In genomic region chr17:27154256-27154655, GRCm38 (mm10) we compare ENCODE assay signal across 11 mouse cellular contexts. TPM values are rescaled to one million over a fixed set of nuclear protein-coding genes. Genes with fewer than 3 reads are reported as not detected.
DNase-seq lines count a peak whose midpoint lies in the region; ATAC-seq and TF ChIP-seq lines count a peak whose summit lies in the region.
"Had no signal": no experiment of that assay in that cellular context is flagged by ENCODE, and none has a peak within 500 bp of the region (broad histone marks: within the 10 kb centered on the region; RNA-seq: fewer than 3 reads in every experiment).

No protein-coding gene starts in this region.

- no peaks in the 10 kb centered on the region for H3K9me3 ChIP-seq in liver, embryonic 14.5 days (ENCODE audit: control insufficient read depth, low read length)
- H3K9me3 ChIP-seq in intestine, embryonic 15.5 days = no peaks in the 10 kb centered on the region
- H3K9me3 ChIP-seq in neural tube, embryonic 15.5 days (replicated peaks) = no peaks in the 10 kb centered on the region

- TF ChIP-seq CTCF in layer of hippocampus, adult 2 months (conservative IDR thresholded peaks at IDR 0.05) = no peak
- TF ChIP-seq CTCF in liver, embryonic 14.5 days (IDR thresholded peaks at IDR 0.05; ENCODE audit: low read depth) = no peak

- H3K4me3 ChIP-seq in layer of hippocampus, adult 2 months = no peak overlapping the region
- no peak overlapping the region for H3K4me3 ChIP-seq in liver, embryonic 14.5 days (ENCODE audit: insufficient read depth in 1 of 2, low read depth in 2 of 2, low read length in 2 of 2)
- H3K4me3 ChIP-seq in intestine, embryonic 15.5 days (replicated peaks) = no peak overlapping the region
- H3K4me3 ChIP-seq in neural tube, embryonic 15.5 days (replicated peaks) = no peak overlapping the region

- H3K27me3 ChIP-seq in liver, embryonic 14.5 days (ENCODE audit: control insufficient read depth, insufficient read depth, low read length) = no peaks in the 10 kb centered on the region
- no peaks in the 10 kb centered on the region for H3K27me3 ChIP-seq in intestine, embryonic 15.5 days (replicated peaks)
- H3K27me3 ChIP-seq in neural tube, embryonic 15.5 days (replicated peaks) = no peaks in the 10 kb centered on the region

- WGBS in liver, embryonic 14.5 days (ENCODE audit: insufficient replicate concordance) = 89% methylated on average over 14 of the region's 14 CpGs
- WGBS in intestine, embryonic 15.5 days = 85% methylated on average over 14 of the region's 14 CpGs
- WGBS in neural tube, embryonic 15.5 days = 82% methylated on average over 14 of the region's 14 CpGs

- H3K27ac ChIP-seq in layer of hippocampus, adult 2 months = peak overlapping the region; percentile 82
- peak overlapping the region; percentile 92; the same call in 1 of the 2 replicates for H3K27ac ChIP-seq in liver, embryonic 14.5 days
- no peak overlapping the region for H3K27ac ChIP-seq in intestine, embryonic 15.5 days
- no peak overlapping the region; the same call in 1 of the 2 replicates for H3K27ac ChIP-seq in neural tube, embryonic 15.5 days (replicated peaks)

- no peak for ATAC-seq in liver, embryonic 14.5 days (ENCODE audit: insufficient read depth)
- ATAC-seq in intestine, embryonic 15.5 days = no peak
- no peak for ATAC-seq in neural tube, embryonic 15.5 days (ENCODE audit: low FRiP score)

- no peaks in the 10 kb centered on the region for H3K36me3 ChIP-seq in liver, embryonic 14.5 days (replicated peaks; ENCODE audit: control insufficient read depth, insufficient read depth, low read depth)
- no peaks in the 10 kb centered on the region for H3K36me3 ChIP-seq in intestine, embryonic 15.5 days
- no peaks in the 10 kb centered on the region for H3K36me3 ChIP-seq in neural tube, embryonic 15.5 days
- H3K36me3 ChIP-seq: G1E had no signal

- no peak overlapping the region; the same call in 1 of the 2 replicates for H3K9ac ChIP-seq in liver, embryonic 14.5 days (replicated peaks)
- no peak overlapping the region for H3K9ac ChIP-seq in intestine, embryonic 15.5 days
- no peak overlapping the region for H3K9ac ChIP-seq in neural tube, embryonic 15.5 days (replicated peaks)

- intact Hi-C loops in gastrocnemius, postnatal 36 days (cut with DNase I) = no loop called here

- no peak overlapping the region for H3K4me2 ChIP-seq in liver, embryonic 14.5 days (ENCODE audit: low read depth)
- no peak overlapping the region for H3K4me2 ChIP-seq in intestine, embryonic 15.5 days (replicated peaks)
- H3K4me2 ChIP-seq in neural tube, embryonic 15.5 days = no peak overlapping the region

- peak; percentile 46 to 56 for DNase-seq in layer of hippocampus, adult 2 months (ENCODE audit: low spot score in 2 of 2)
- no peak for DNase-seq in layer of hippocampus, adult 11-12 months (ENCODE audit: low spot score)
- peak; percentile 69 to 75 for DNase-seq in cerebellum, adult 18-20 months
- peak; percentile 65 for DNase-seq in gastrocnemius, postnatal 36 days
- no peak for DNase-seq in liver, embryonic 14.5 days (ENCODE audit: low read depth in 3 of 3, low spot score in 3 of 3)
- DNase-seq in retina, postnatal 1 day = no peak
- DNase-seq: lung, postnatal 14 days had no signal

- TF ChIP-seq EP300 in liver, embryonic 14.5 days (IDR thresholded peaks at IDR 0.05; ENCODE audit: low read depth) = no peak

- H3K4me1 ChIP-seq in liver, embryonic 14.5 days (replicated peaks; ENCODE audit: control insufficient read depth in 2 of 2, insufficient read depth in 2 of 2, low read length in 1 of 2) = peaks cover 27 to 46% of the 10 kb centered on the region in 2 experiments
- peaks cover 6% of the 10 kb centered on the region for H3K4me1 ChIP-seq in intestine, embryonic 15.5 days (replicated peaks)
- peaks cover 19% of the 10 kb centered on the region for H3K4me1 ChIP-seq in neural tube, embryonic 15.5 days

RNA-seq across cellular contexts. Expression of gene Ip6k3, which starts 13.3 kb away (rescaled TPM):
- under 1 TPM; 0.15 to 0.20 TPM for total RNA-seq in layer of hippocampus, adult 2 months (2021)
- total RNA-seq in gastrocnemius, postnatal 36 days (2021) = 10 to 100 TPM; 56.6 to 86.1 TPM
- 0.02 TPM in 1 of 2 replicates, not detected in the other for polyA plus RNA-seq in liver, embryonic 14.5 days (2012; rRNA removed)
- 0.04 TPM in 1 of 2 replicates, not detected in the other for polyA plus RNA-seq in liver, embryonic 14.5 days (2014; fragmentation: Nextera tagmentation; extraction: Ambion mirVana)
- polyA plus RNA-seq in intestine, embryonic 15.5 days (2015; fragmentation: Nextera tagmentation; extraction: Ambion mirVana) = 0.06 and 0.14 TPM in 2 replicates
- 0.23 and 0.40 TPM in 2 replicates for polyA plus RNA-seq in neural tube, embryonic 15.5 days (2015; fragmentation: Nextera tagmentation; extraction: Ambion mirVana)
- polyA plus RNA-seq: G1E; intestine, embryonic 14.5 days had no signal

RNA-seq across cellular contexts. Expression of gene Uqcc2, which starts 20.5 kb away (rescaled TPM):
- total RNA-seq in layer of hippocampus, adult 2 months (2021) = 100 to 1,000 TPM; 182 to 220 TPM
- 100 to 1,000 TPM; 374 to 378 TPM for total RNA-seq in gastrocnemius, postnatal 36 days (2021)
- 73.6 and 129 TPM in 2 replicates for polyA plus RNA-seq in liver, embryonic 14.5 days (2012; rRNA removed)
- polyA plus RNA-seq in liver, embryonic 14.5 days (2014; fragmentation: Nextera tagmentation; extraction: Ambion mirVana) = 204 and 208 TPM in 2 replicates
- 266 and 272 TPM in 2 replicates for polyA plus RNA-seq in intestine, embryonic 15.5 days (2015; fragmentation: Nextera tagmentation; extraction: Ambion mirVana)
- polyA plus RNA-seq in neural tube, embryonic 15.5 days (2015; fragmentation: Nextera tagmentation; extraction: Ambion mirVana) = 349 and 390 TPM in 2 replicates

RNA-seq across cellular contexts. Expression of gene Lemd2, which starts 50.0 kb away (rescaled TPM):
- total RNA-seq in layer of hippocampus, adult 2 months (2021) = 10 to 100 TPM; 44.6 to 44.7 TPM
- total RNA-seq in gastrocnemius, postnatal 36 days (2021) = 10 to 100 TPM; 17.8 to 20.4 TPM
- polyA plus RNA-seq in liver, embryonic 14.5 days (2012; rRNA removed) = 15.5 and 16.4 TPM in 2 replicates
- 3.1 and 3.7 TPM in 2 replicates for polyA plus RNA-seq in liver, embryonic 14.5 days (2014; fragmentation: Nextera tagmentation; extraction: Ambion mirVana)
- polyA plus RNA-seq in intestine, embryonic 15.5 days (2015; fragmentation: Nextera tagmentation; extraction: Ambion mirVana) = 10.9 and 12.2 TPM in 2 replicates
- 16.9 and 19.7 TPM in 2 replicates for polyA plus RNA-seq in neural tube, embryonic 15.5 days (2015; fragmentation: Nextera tagmentation; extraction: Ambion mirVana)

Comparison
In these comparisons a context has a peak if more than half of its experiments do, and no peak if none do; other contexts are left out.
1. DNase-seq: peak in layer of hippocampus, adult 2 months (2 of 2), cerebellum, adult 18-20 months (2 of 2) and gastrocnemius, postnatal 36 days (2 of 2); none in layer of hippocampus, adult 11-12 months (single experiment), liver, embryonic 14.5 days (0 of 3) and retina, postnatal 1 day (single experiment).
2. H3K27ac ChIP-seq: peak in layer of hippocampus, adult 2 months (single experiment) and liver, embryonic 14.5 days (single experiment); none in intestine, embryonic 15.5 days (single experiment) and neural tube, embryonic 15.5 days (single experiment).